Mouse (Mus musculus) adrenal gland, adult 2 months (tissue): Measurements from ENCODE around the gene Cpsf7. TPM values are rescaled to one million over a fixed set of nuclear protein-coding genes. Genes with fewer than 3 reads are reported as not detected.
"Not testable (repeated sequence)": the region's sequence is repeated elsewhere in the genome, so short reads cannot be mapped to it uniquely, and the experiment has no call there.

Experiments used
- DNase-seq: peaks from one replicate; pipeline ENCODE4 v3.0.0; 2021
- long read RNA-seq: library from polyadenylated mRNA; stranded (forward); transcript quantifications from one replicate; pipeline ENCODE4 v2.0.0, GENCODE M21; 2021
- polyA plus RNA-seq: library from polyadenylated mRNA; depleted of rRNA; stranded (reverse); fragments of >200 nt; gene quantifications from 2 replicates; pipeline ENCODE4 v1.2.3, GENCODE M21; 2012; rRNA removed
- total RNA-seq, 2 experiments: library from RNA; stranded (reverse); gene quantifications; 2 replicates each; pipeline ENCODE4 v1.2.3; 2021

Cpsf7 gene
- total RNA-seq (10 to 100 TPM; 42.1 to 51.1 TPM), polyA plus RNA-seq (25.5 and 34.2 TPM in 2 replicates)
- long read RNA-seq, transcript Cpsf7-201 (10 exons, 3,500 nt), result major isoform, 6 of 17 reads
- long read RNA-seq, partial matches to known transcripts, result 7 of 17 reads
- long read RNA-seq, other reads (novel, unspliced or antisense), result 4 of 17 reads

DNA sequence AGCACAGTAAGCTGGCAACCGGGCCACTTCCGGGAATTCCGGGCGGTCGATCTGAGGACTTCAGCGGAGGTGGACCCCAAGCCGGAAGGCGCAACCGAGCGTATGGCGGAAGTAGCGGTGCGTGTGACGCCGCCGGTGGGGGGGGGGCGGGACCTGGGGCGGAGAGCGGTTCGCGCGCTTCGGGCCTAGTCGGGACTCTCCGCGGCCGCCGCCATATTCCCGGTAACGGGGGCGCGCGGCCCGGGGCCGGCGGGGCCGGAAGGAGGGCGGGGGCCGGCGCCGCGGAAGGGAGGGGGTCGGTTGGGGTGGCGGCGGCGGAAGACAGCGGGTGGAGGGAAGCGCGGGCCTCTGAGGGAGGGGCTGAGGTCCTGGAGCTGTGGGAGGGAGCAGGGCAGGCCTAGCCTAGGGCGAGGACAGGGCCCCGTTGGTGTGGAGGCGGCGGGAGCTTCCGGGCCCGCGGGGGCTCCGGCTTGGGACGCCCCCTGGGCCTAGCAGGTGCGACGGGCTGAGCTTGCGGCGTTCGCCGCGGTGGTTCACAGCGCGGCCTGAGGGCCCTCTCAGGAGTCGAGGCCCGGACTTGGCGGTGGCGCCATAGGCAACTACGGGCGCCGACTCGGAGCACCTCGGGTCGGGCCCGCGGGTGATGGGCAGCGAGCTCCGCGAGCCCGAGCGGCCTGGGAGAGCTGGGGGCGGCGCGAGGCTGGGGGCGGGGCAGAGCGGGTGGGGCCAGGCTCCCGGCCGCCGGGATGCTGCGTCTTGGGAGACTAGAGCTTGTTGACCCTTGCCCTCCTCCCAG lies at the start of gene Cpsf7:
Gene Cpsf7, plus strand, starts transcription at position 161 of the 796 bp plus-strand sequence.
- DNase-seq, result peak; percentile 94

DNA sequence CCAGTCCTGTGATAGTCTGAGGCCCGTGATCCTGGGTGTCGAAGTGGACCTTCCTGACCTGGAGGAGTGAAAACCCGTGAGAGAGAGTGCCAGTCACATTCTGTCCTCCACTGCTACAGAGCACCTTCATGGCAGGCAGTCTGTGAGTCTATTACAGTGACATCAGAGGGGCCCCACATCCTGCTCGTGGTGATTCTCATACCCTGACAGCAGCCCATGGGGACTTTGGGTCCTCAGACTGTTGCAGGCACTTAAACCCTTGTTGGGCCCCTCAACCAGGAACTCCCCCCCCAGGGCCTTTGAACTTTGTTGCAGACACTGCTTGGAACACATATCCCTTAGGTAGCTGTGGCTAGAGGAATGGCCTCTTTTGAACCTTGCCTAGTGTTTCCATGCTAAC lies 45.5 kb upstream of the Cpsf7 start:
- no peak for DNase-seq

DNA sequence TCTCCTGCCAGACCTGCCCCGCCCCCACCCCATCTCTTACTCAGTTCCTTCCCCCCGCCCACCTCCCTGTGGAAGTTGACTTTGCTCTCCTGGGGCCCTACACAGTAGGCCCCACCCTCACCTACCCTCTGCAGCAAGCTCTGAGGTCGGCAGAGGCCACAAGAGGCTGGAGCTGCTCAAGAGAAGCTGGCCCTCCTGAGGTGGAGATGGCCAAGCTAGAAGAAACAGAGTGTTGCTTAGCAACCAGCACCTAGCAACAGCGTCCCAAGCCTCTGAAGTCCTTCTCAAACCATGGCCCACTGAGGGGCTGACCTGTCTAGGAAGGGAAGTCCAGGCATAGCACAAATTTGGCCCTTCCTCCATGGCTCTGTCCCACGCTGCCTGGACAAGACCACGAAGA lies 42.4 kb upstream of the Cpsf7 start, which contains the start of gene Ppp1r32:
Gene Ppp1r32, minus strand, starts transcription at position 226 of the 400 bp plus-strand sequence.
- no peak for DNase-seq

DNA sequence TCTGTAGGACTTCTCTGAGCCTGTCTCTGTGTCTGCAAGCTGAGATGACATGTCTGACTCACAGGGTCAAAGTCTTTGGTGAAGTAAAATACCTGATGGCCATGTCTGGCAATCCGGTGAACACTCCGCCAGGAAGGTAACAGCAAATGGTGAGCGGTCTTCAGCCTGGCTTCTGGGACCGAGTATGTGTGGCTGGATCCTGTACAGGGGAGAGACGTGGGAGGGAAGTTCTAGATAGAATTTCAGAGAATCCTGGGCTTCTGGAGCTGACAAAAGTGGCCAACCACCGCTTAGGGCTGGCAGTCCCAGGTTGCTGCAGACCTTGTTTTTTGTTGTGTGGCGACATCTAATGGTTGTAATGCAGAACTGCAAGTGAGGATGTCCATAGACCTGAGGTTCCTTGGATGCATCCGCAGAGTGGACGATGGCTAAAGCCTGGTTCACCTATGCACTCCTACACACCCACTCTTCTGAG lies 38.8 kb upstream of the Cpsf7 start:
- peak; percentile 62 for DNase-seq

DNA sequence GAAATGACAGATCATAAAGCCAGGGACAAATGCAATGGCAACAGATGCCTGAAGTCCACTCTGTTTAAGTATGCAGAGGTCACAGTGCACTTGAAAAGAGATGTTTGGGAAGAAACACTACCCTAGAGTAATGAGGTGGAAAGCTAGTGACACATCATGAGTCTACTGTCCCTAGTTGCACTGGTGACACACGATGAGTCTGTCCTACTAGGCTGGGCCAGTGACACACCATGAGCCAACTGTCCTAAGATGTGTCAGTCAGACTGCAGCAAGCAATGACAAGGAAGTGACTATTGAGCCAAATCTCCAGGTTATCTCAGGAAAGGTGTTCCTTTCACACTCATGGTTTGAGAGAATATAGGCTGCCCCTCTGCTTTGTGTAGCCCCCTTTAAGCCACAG lies 29.4 kb upstream of the Cpsf7 start:
- peak; percentile 69 for DNase-seq

DNA sequence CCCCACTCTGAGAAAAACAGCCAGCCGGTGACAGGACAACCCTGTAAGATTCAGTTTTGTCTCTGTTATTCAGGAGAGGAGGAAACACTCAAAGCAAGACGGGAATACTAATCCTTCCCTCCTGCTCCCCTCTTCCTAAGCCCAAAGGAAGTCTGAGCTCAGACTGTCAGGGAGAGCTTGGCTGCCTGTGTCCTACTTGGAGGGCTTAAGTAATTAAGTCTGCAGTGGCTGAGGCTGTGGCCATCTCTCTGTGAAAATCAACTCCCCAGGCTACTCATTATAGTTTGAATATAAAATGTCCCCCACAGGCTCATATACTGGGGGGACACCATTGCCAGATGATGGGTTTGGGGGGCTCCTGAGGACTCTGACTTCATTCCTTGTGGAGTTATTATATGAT lies 28.1 kb upstream of the Cpsf7 start:
- no peak for DNase-seq

DNA sequence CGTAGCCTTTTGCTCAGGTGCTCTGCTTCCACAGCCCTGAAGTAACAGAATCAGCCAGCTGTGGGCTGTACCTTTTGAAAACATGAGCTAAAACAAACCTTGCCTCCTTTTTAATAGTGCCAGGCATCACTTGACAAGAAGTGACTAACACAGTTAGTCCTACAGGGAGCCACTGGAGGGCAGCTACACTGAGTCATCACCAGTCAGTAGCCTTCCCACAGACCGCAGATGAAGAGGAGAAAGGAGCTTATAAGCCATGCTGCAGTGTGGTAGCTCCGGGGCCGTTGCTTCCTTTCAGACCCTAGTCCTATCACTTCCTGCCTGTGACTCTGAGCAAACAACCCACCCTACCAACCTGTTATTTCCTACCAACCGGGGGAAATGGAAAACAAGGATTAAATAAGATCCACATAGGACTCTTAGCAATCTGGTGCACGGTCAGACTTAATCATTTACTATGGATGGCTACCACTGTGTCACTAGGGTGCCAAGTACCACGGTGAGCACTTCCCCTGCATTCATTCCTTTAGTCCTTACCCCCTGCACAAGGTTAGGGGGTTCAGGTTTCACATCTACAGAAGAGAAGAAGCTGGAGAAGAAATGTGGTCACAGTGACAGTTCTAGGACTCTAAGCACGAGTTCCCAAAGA lies 27.4 kb upstream of the Cpsf7 start:
- DNase-seq, result peak; percentile 62

DNA sequence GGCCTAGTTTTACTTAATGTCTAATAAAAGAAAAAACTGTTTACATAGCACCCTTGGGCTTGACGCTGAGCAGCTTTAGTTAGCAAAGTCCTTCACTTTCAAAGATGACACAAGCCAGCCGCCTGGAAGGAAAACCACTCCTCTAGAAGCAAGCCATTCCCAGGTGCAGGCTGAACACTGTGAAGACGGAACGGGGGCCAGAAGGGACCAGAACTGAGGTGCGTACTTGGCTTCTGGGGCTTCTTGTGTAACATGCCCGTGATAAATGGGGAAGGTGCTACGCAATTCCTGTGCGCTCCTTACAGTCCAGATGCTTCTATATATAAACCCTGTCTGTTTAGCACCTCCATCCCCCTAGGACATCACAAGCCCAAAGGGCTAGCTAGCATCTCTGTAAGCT lies 24.5 kb upstream of the Cpsf7 start:
- no peak for DNase-seq

DNA sequence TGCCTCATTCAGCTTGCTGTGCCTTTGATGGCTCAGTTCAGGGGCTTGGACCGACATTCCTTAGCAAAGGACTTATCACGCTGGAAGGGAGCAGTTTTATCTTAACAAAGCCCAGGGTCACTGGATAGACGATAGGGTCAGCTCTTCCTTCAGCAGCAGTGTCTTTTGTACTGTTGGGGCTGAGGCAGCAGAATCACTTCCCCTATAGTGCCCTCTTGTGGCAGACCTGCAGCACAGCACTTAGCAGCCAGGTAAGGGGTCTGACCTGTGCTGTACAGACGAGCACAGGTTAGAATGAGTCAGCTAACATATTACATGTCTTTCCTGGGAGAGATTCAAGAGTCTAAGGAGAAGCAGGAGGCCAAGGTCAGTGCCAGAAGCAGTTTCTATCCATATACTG lies 22.5 kb upstream of the Cpsf7 start:
- DNase-seq, result no peak

DNA sequence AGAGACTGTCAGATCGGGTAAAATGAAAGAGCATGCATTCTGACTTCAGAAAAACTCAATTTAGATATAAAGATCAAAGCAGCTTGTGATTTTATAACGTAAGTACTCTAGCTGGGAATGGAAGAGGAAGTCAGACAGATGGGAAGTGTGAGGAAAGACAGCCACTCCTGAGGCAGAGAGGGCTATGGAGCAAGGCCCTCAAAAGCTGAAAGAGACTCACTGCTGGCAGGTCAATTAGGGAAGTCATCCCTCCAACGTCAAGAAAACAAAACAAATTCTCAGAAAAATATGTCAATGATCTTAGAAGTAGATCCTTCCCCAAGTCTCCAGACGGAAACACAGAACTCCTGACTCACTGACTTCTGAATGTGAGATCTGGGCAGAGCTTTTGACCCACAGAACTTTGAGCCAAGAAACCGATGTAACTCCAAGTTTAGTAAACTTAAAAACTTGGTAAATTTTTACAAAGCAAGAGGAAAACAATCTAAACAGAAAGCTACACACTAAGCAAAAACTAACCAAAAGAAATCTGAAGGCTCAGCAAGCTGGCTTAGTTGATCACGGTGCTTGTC lies 14.2 kb upstream of the Cpsf7 start:
- DNase-seq, result no peak

DNA sequence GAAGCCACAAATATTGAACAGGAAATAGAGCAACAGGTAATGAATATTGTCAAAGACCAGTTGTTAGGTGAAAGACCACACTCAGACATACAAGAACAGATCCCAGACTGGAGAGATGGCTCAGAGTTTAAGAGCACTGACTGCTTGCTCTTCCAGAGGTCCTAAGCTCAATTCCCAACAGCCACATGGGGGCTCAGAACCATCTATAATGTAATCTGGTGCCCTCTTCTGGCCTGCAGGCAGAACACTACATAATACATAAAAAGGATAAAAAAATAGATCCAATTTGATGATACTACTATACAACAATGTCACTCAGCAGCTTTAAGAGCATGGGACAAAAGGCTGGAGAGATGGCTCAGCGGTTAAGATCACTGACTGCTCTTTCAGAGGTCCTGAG lies 4.7 kb upstream of the Cpsf7 start:
- no peak for DNase-seq

DNA sequence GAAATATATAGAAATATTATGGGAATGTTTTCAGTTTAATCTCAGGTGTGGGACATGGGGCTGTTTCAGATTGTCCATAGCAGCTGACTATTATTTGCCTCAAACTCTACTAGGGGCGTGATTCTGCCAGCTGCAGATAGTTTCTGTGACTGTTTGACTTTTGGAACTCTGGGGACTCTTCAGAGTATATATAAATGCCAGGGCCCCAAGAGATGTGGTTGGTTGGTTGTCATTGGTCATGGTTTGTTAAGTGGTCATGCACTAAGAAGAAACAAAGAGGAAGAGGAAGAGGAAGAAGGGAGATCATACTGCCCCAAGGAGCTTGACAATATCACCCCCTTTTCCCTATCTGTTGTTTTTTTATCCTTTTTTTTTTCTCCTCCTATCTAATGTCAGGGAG lies 3.1 kb upstream of the Cpsf7 start:
- DNase-seq, result no peak

DNA sequence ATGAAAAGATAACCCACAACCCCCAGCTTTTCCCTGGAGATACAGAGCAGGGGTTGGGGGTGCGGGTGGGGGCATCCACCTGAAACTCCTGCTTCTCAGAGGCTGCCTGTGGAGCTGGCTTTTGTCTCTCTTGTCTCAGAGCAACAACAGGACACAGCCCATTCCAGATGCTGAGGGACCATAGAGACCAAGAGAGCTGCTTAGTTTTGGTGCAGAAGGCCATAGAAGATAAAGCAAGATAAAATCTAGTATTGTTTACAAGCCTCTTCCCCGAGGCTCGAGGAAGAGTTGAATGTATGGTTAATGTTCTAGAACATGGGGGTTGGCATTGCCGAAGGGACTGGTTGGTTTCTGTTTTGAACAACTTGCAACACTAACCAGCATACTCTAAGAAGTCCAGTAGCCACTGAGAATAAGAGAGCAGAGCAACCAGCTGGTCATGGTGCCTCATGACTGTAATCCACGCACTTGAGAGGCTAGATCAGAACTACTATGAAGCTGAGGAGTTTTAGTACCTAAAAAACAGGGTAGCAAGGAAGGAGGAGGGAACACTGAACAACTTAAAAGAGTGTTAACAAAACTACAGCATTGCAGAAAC lies 1.5 kb upstream of the Cpsf7 start:
- no peak for DNase-seq

DNA sequence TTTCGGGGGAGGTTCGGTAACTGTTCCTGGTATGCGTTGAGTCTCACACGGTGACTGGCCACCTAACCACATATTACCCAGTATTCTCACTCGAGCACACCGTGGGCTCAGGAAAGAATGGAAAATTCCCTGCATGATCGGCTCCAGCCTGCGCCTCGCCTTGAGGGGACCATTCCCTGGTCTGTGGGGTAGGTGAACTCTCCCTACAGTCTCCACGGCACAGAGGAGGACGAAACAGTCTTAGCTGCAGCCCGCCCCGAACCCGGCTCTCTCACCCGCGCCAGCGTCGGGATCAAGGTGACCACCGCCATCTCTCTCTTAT lies 321 bp upstream of the Cpsf7 start:
- DNase-seq, result no peak

DNA sequence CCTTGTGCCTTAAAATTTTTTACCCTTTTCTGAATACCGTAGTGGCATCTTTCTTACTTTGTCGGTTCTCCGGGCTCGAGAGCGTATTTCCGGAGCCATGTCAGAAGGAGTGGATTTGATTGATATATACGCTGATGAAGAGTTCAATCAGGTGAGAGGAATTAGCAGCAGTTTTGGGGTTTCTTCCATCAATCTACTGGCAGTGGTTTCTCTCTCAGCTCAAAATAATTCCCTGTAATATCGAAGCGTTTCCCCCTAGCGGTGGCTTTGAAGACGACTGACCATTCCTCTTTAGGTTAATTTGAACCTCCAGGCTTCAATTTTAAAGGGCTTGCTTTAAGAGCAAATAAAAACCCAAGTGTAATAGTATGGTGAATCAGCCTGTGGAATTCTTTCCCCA lies 844 bp downstream of the Cpsf7 start, which contains the start of gene Sdhaf2:
Gene Sdhaf2, minus strand, starts transcription at position 233 of the 400 bp plus-strand sequence.
- no peak for DNase-seq

DNA sequence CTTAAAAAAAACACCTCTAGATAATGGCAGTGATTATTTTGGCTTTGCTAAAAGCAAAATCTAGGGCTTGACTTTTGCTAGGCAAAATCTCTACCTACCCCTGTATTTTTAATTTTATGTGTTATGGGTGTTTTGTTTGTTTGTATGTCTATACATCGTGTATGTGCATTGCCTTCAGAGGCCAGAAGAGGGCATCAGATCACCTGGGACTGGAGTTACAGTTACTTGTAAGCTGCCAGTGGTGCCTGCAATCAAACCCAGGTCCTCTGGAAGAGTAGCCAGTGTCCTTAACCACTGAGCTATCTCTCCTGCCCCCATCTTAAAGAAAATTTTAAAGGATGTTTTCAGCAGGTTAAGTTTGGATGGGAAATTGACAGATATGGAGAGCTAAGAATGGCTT lies 5.0 kb downstream of the Cpsf7 start:
- no peak for DNase-seq

DNA sequence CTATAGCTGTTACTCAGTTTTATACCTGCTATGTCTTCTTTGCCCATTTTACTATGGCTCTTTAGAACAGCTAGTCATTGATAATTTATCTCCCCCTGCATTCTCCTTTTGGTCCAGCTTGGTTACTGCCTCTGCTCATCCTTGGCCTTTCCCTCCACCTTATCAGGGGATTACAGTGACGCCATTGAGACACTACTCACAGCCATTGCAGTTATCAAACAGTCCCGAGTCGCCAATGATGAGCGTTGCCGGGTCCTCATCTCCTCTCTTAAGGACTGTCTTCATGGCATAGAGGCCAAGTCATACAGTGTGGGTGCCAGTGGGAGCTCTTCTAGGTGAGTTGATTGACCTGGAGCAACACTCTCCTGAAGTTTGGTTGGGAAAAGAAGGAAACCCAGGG lies 14.4 kb downstream of the Cpsf7 start:
- no peak for DNase-seq

DNA sequence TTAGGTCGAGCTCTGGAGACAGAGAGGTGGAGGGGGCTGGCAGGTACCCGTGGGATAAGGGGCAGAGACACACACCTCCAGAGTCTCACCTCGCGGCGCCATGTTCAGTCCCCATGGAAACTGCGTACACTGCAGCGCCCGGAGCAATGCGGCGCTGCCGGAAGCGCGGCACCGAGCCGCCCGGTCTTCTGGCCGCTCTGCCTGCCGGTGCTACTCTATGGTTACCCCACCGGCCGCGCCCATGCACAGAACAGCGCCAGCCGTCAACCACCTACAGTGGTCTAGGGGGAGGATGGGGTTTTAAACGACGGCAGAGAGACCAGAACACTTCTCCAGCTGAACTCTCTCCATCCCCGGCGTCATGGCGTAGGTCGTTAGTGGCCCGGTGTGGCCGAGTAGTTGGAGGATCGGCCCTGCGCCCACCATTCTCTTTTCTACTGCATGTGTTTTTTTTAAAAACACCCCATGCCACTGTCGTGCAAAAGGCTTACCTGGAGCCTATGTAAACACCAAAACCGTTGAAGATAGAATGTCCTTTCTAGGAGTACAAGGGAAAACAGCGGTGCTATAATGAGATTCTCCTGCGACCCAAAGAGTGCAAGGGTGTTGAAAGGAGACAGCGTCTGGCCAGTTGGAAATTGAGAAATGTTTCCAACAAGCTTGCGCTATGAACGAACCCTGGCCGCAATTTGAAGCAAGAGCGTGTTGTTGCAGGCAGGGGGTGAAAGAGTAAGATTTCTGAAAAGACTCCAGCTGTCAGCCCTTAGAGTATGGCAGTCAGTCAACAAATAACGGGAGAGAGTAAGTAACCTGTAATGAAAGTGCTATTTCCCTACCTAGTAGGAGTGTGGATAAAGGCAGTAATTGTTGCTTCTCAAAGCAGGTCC lies 30.8 kb downstream of the Cpsf7 start, which contains the start of gene Tmem216:
Gene Tmem216, minus strand, starts transcription at position 615 of the 887 bp plus-strand sequence.
- DNase-seq, result peak; percentile 91

DNA sequence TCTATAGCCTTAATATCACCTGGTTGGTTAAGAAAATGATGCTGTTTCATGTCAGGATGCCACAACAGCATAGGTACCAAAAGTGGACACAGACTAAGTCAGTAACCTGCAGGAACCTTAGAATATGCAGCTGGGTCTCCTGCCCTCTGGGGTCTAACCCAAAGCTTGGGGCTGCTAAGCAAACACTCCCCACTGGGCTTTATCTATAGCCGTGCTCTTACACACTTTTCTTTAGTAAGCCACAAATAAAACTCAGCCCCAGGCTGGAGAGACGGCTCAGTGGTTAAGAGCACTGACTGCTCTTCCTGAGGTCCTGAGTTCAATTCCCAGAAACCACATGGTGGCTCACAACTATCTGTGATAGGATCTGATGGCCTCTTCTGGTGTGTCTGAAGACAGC lies 31.9 kb downstream of the Cpsf7 start:
- DNase-seq, result no peak

DNA sequence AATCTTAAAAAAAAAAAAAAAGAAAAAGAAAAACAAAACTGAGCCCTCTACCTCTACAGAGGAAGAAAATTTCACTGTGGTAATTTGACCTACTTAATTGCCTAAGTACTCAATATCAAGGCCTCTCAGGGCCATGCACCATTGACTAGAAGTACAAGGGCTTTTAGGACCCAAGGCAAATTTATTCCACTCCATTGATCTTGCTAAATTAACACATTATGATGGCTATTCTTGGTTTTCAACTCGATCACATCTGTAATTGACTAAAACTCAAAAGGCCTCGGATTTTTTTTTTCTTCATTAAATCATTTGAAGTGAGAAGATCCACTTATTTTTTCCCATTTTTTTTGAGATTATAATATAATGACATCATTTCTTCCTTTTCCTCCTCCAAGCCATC lies 32.4 kb downstream of the Cpsf7 start:
- no peak for DNase-seq

DNA sequence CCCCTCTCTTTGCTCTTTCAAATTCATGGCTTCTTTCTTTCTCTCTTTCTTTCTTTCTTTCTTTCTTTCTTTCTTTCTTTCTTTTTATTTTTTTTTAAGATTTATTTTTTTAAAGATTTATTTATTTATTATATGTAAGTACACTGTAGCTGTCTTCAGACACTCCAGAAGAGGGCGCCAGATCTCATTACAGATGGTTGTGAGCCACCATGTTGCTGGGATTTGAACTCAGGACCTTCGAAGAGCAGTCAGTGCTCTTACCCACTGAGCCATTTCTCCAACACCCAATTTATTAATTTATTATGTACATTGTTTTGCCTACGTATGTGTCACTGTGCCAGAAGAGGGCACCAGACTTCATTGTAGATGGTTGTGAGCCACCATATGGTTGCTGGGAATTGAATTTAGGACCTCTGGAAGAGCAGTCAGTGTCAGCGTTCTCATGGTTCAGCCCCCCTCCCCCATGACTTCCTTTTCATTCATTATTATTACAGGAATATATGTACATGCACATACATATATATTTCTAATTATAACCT lies 32.8 kb downstream of the Cpsf7 start:
- DNase-seq, result not testable (repeated sequence)
